Mouse (Mus musculus) E14TG2a.4 (cell line): ENCODE data around the gene Prkn.

Experiments used
- CTCF ChIP-seq: conservative IDR thresholded peaks from 2 replicates; pipeline ENCODE4 v1.5.1; 2014; ENCODE audit warnings: low read length
- POU5F1 ChIP-seq: IDR thresholded peaks from 2 replicates; pipeline ENCODE4 v1.6.1; 2014; ENCODE audit warnings: low read length, borderline replicate concordance

DNA sequence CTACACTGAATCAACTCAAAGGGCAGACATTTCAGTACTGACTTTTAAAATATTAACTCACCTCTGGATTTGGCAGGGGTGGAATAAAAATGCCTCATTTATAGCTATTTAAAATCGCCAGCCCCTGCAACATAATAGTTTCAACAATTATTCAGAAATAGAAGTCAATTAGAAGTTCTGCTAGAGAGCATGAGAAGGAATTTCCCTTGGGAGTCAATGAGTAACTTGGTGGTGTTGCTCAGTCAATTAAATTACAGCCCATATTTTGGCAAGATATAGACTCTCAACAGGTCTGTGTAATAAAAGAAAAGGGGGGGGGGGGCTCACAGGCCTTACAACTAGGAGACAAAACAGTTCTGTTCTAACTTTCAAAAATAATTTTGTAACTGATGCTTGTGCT lies 821.7 kb downstream of the Prkn start:
- no peak for TF ChIP-seq CTCF
- no peak for TF ChIP-seq POU5F1
